Mouse (Mus musculus) cerebellum, adult 11-12 months (tissue): Measurements from ENCODE around the gene Foxo3.

Experiments used
- DNase-seq: peaks from one replicate; pipeline ENCODE4 v3.0.0; 2022

Foxo3 gene

DNA sequence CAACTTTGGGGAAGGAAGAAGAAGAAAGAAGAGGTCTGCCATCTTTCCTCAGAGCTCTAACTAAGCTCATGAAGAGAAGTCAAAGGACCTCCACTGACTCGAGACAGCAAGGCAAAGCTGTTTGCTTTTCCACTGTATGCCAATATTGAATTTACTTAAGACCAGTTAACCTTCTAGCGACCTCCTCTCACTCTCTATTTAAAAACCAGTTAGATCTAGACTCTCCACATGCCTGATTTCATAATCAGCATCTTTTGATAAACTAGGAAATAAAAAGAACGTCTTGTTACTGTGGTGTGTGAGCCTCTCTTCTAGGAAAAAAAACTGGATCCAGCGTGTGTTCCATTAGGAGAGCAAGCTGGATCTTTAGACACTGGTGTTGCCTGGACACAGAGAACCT is 28.4 kb downstream of the Foxo3 start:
- DNase-seq, result no peak

- DNase-seq, result no peak
These were observed 29.3 kb downstream of the Foxo3 start for GRCm38 (mm10) chr10:42247125-42247816.

DNA sequence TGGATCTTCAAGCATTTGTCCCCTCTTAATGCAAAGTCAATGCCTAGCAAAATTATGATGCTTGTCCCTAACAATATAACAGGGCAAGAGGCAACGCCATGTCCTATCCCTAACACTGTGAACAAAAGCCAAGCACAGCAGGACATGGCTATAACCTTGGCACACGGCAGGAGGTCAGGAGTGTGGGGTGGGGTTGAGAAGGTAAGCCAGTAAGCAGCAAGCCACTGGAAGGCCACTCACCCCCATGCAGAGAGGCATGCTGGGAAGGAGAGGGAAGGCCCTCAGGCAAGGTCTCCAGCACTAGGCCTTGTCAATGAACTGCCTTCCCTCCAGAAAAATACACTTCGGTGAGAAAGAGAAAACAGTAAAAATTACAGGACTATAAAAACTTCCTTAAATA is 30.1 kb downstream of the Foxo3 start:
- peak; percentile 68 for DNase-seq

- no peak for DNase-seq
These were observed 30.9 kb downstream of the Foxo3 start for GRCm38 (mm10) chr10:42245636-42246035.

- peak; percentile 45 for DNase-seq
These were observed 31.3 kb downstream of the Foxo3 start for GRCm38 (mm10) chr10:42245256-42245601.

- DNase-seq, result peak; percentile 63
These were observed 31.9 kb downstream of the Foxo3 start for GRCm38 (mm10) chr10:42244420-42245255.

GRCm38 (mm10) chr10:42243925-42244324 is 32.6 kb downstream of the Foxo3 start:
- no peak for DNase-seq

GRCm38 (mm10) chr10:42242484-42242883 is 34.1 kb downstream of the Foxo3 start:
- DNase-seq, result no peak

DNA sequence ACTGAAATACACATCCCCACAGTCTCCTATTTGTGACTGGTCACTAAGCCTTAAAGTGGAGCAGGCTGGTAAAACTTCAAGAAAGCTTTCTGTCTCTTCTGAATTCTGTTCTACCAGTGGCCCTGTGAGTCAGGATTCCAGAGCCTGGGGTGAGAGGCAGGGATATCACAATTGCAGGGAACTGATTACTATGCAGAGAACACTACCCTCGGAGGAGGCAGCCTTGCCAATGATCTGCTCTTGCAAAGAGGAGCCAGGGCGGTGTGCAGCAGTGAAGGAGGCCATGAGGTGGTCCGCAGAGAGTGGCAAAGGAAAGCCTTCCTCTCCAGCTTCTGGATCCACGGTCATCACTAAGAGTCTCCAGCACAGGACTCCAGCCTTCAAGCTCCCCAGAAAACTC is 34.8 kb downstream of the Foxo3 start:
- DNase-seq, result no peak

DNA sequence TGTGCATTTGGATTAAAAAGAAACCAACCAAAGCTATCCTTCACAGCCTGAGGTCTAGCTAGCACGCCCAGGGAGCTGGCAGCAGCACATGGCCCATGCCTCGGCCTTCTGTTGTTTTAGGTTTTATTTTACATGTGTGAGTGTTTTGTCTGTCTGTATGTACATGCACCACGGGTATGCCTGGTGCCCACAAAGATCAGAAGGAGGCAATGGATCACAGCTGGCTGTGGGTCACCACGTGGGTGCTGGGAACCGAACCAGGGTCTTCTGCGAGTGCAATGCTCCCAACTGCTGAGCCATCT is 36.8 kb downstream of the Foxo3 start:
- DNase-seq, result peak; percentile 61

- peak; percentile 68 for DNase-seq
These were observed 37.4 kb downstream of the Foxo3 start for GRCm38 (mm10) chr10:42238923-42239809.

GRCm38 (mm10) chr10:42238296-42238695 is 38.3 kb downstream of the Foxo3 start:
- DNase-seq, result no peak

DNA sequence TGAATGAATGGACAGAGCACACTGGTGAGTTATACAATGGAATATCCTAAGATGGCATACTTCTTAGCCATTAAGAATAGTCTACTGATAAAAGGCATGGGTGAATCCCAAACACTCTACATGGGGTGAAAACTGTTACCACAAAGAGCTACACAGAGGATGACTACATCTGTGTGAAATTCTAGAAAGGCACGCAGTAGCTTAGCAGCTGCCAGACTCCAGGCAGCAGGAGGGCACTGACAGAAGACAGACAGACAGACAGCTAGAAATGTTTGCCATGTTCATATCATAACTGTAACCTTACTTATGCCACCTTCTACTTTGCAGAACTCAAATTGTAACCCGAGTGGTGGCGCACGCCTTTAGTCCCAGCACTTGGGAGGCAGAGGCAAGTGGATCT is 39.0 kb downstream of the Foxo3 start:
- DNase-seq, result no peak

DNA sequence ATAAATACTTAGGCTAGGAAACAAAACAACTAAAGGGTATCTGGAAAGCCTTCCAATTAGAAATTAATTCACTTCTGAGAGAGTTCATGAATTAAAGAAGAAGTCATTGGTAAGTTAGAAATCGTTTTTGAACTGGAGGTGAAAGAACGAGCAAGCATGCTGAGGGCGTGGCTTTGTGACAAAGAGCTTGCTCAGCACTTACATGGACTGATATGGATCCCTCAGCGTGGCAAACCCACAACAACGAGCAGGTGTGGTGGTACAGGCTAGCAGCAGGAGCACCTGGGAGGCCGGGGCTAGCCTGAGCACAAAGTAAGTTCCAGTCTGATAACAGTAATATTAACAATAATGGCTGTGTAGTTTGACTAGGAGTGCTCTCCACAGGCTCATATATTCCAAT is 41.2 kb downstream of the Foxo3 start:
- DNase-seq, result no peak

- no peak for DNase-seq
These were observed 43.6 kb downstream of the Foxo3 start for GRCm38 (mm10) chr10:42232977-42233376.

DNA sequence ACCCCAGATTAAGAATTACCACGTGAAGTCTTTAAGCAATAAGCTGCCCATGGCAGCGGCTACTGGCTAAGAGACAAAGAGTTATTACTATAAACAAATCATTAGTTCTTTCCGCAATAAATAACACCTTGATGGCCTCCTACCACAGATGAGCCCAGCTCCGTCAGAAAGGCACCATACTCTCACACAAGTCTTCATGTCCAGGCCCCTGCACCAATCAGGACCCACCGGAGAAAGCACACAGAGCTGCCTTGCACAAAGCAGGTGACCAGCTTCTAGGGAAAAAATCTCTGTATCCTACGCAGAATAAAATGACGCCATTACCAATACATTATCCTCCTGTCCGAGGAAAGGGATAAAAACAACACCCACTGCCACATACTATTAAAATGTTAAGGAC is 44.7 kb downstream of the Foxo3 start:
- DNase-seq, result no peak

DNA sequence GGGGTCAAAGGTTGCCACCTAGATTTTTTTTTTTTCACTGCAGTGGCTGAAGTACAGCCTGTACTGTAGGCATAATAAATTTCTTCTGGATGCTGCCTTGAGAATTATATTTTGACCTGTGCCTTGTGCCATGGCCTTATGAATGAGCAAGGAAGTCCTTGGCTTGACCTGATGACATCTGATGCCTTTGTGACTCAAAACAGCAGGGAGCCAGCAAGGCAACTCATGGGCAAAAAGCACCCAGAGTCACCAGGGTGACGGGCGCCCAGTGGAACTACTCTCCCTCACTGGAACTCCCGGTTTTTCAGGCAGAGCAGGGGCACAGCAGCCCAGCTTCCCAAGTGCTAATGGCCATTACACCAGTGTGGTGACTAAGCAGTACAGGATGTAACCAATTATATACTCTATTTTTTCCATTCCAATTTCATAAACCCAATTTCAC is 45.4 kb downstream of the Foxo3 start:
- DNase-seq, result no peak

DNA sequence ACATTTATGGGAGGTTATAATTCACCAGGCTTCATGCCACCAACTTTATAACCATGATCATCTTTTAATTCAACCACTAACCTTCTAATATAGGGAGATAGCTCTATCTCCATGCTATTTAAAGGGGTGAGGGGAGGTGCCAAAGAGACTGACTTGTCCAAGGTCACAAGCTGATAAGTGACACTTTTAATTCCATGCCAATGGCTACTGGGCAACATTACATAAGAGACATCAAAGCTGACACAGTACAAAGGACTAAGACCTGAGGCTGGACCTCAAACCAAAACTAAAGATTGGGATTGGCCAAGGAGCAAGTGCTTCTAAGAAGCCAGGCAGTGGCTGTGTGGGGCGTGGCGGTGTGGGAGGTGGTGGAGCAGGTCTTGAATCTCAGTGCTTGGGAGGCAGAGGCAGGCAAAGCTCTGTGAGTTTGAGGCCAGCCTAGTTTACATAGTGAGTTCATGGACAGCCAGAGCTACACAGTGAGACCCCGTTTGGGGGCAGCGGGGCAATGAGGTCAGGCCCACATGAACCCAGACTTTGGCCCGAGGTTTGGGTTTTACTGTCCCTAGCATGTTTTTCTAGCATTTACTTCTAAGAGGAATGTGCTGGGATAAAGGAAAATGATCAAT is 46.0 kb downstream of the Foxo3 start:
- no peak for DNase-seq

- DNase-seq, result peak; percentile 85
These were observed 48.8 kb downstream of the Foxo3 start for GRCm38 (mm10) chr10:42227751-42228241.

GRCm38 (mm10) chr10:42226176-42226575 is 50.4 kb downstream of the Foxo3 start:
- no peak for DNase-seq

GRCm38 (mm10) chr10:42225184-42225935 is 51.2 kb downstream of the Foxo3 start:
- no peak for DNase-seq

- DNase-seq, result no peak
These were observed 54.6 kb downstream of the Foxo3 start for GRCm38 (mm10) chr10:42221996-42222395.
